Mouse (Mus musculus) liver (tissue): ENCODE data around the gene Tcf7l1.

Experiments used
- DNase-seq: peaks from one replicate; pipeline ENCODE4 v3.0.0-alpha.2; 2020; ENCODE audit warnings: mixed read lengths

The Tcf7l1 gene

GRCm38 (mm10) chr6:72584154-72584553, 204.9 kb downstream of the Tcf7l1 start:
- no peak for DNase-seq

GRCm38 (mm10) chr6:72583211-72583839, 205.7 kb downstream of the Tcf7l1 start:
- DNase-seq = no peak

DNA sequence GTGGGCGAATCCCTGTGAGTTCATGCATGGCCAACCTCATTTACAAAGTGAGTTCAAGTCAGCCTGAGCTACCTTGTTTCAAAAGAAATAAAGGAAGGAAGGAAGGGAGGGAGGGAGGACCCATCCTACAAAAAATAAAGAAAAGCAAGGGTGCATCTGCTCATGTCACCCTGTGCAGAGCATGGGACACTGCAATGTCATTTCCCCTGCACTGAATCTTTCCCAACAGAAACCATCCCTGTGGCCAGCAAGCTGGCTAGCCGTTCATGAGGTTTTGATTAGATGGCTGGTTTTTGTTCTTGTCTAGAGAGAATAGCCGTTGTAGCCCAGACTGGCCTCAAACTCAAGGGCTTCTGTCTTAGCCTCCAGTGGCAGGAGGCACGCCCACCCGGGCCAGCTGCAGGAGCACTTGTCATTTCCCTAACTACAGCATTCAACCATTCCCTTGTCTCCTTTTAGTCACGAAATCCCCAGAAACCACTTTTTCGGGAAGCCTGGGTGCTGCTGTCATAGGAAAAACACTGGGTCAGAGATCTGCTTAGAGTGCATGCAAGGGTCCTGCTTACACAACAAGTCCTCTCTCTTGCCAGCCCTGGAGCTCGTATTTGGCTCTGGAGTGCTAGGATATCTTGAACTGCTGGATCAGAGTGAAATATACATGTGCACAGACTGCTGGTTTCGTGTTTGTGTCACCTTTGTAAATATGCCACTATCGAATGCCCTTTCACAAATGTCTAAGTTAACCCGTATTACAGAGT, 207.2 kb downstream of the Tcf7l1 start:
- no peak for DNase-seq
